Mouse (Mus musculus) lung, postnatal 0 days (tissue): ENCODE data around the gene Cenpl. TPM values are rescaled to one million over a fixed set of nuclear protein-coding genes. Genes with fewer than 3 reads are reported as not detected.

Experiments used
- ATAC-seq: fragments of 200-750 bp; cut with Nextera tagmentation; 2 replicates; pipeline ENCODE4 v1.8.0; 2017; ENCODE audit warnings: moderate library complexity
- DNase-seq: peaks from one replicate; pipeline ENCODE4 v3.0.0-alpha.2; 2016; ENCODE audit warnings: low spot score
- H3K27ac ChIP-seq: fragments of 300-500 bp; sonication (generic); 2 replicates; pipeline ENCODE4 v1.5.1; 2014; ENCODE audit warnings: antibody characterized with exemption, mild to moderate bottlenecking, low read length, mixed read lengths
- H3K27me3 ChIP-seq: fragments of 300-500 bp; sonication (generic); replicated peaks from 2 replicates; pipeline ENCODE4 v1.6.1; 2014; ENCODE audit warnings: low read length, mixed read lengths; ENCODE audit not compliant: insufficient read depth
- H3K36me3 ChIP-seq: fragments of 300-500 bp; sonication (generic); 2 replicates; pipeline ENCODE4 v1.6.1; 2014; ENCODE audit warnings: low read length, mixed read lengths; ENCODE audit not compliant: insufficient read depth
- H3K4me1 ChIP-seq: fragments of 300-500 bp; sonication (generic); 2 replicates; pipeline ENCODE4 v1.6.1; 2014; ENCODE audit warnings: antibody characterized with exemption, low read depth, low read length, mixed read lengths; ENCODE audit not compliant: insufficient read depth
- H3K4me2 ChIP-seq: fragments of 300-500 bp; sonication (generic); replicated peaks from 2 replicates; pipeline ENCODE4 v1.6.1; 2014; ENCODE audit warnings: low read depth, mild to moderate bottlenecking, low read length, moderate library complexity, mixed read lengths
- H3K4me3 ChIP-seq: fragments of 300-500 bp; sonication (generic); 2 replicates; pipeline ENCODE4 v1.5.1; 2014; ENCODE audit warnings: low read depth, low read length
- H3K9ac ChIP-seq: fragments of 300-500 bp; sonication (generic); replicated peaks from 2 replicates; pipeline ENCODE4 v1.6.1; 2014; ENCODE audit warnings: low read depth, mild to moderate bottlenecking
- H3K9me3 ChIP-seq: fragments of 300-500 bp; sonication (generic); 2 replicates; pipeline ENCODE4 v1.6.1; 2016; ENCODE audit warnings: low read length, mixed read lengths
- CTCF ChIP-seq: IDR thresholded peaks from 2 replicates; pipeline ENCODE4 v1.5.1; 2016; ENCODE audit warnings: antibody characterized with exemption, mild to moderate bottlenecking
- EP300 ChIP-seq: IDR thresholded peaks from 2 replicates; pipeline ENCODE4 v1.6.1; 2016; ENCODE audit warnings: antibody characterized with exemption, mild to moderate bottlenecking, control low read depth
- WGBS: fragments of 180-500 bp; shearing (Covaris S2); extraction: QIAGEN DNeasy Blood & Tissue Kit; methylation state at CpG from one replicate; pipeline ENCODE4 v1.1.7; 2014; 5-methylcytosine and 5-hydroxymethylcytosine counted together
- polyA plus RNA-seq: library from polyadenylated mRNA; unstranded; fragments of >200 nt; fragmentation: Nextera tagmentation; extraction: Ambion mirVana; gene quantifications from 2 replicates; pipeline ENCODE4 v1.2.1, GENCODE M21; 2015

Cenpl gene
- polyA plus RNA-seq, 1 experiment from 2014 or later, result 4.5 TPM

DNA sequence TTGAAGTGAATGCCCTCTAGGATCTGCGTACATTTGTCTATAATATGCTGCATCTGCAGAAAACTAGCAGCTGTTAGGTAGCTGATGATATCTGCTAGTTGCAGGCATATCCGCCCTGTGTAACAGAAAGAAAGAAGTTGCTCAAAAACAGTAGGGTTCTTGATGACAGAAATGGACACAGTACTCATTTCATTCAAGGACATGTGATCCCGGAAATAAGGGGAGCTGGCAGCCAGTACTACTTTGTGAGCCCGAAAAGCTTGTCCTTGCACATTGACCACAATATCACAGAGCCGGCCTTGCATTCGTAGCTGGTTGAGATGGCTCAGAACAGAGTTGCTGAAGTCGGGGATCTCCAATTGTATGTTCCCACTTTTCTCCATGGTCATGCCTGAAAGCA is 38.2 kb upstream of the Cenpl start:
- H3K4me3 ChIP-seq, result no peak overlapping the region
- H3K36me3 ChIP-seq, result 0 out of 2 replicates have a peak, but pooled peaks cover 3% of the 10 kb centered on the region
- 91% methylated on average over 7 of the region's 7 CpGs for WGBS
- peaks cover 12% of the 10 kb centered on the region; the same call in 1 of the 2 replicates for H3K4me1 ChIP-seq
- DNase-seq (no peak), ATAC-seq (no peak)
- H3K9me3 ChIP-seq, result no peaks in the 10 kb centered on the region
- H3K27ac ChIP-seq, result no peak overlapping the region
- H3K4me2 ChIP-seq, result no peak overlapping the region
- H3K27me3 ChIP-seq, result no peaks in the 10 kb centered on the region
- no peak overlapping the region for H3K9ac ChIP-seq
- TF ChIP-seq CTCF (no peak), EP300 (no peak)

- 1% methylated on average over 21 of the region's 21 CpGs for WGBS
These were observed 36.6 kb upstream of the Cenpl start for GRCm38 (mm10) chr1:161033856-161034434.

GRCm38 (mm10) chr1:161034435-161035280 is 35.9 kb upstream of the Cenpl start, which contains the start of gene Zbtb37:
Gene Zbtb37, minus strand, starts transcription at chr1:161034849.
- DNase-seq (peak; percentile 100), ATAC-seq (peak; percentile 94)
- H3K4me3 ChIP-seq, result peak within 1 kb of the TSS; percentile 74
- no peak for TF ChIP-seq EP300
- TF ChIP-seq CTCF, result no peak
- peak within 1 kb of the TSS; percentile 90 for H3K27ac ChIP-seq
- WGBS, result under 1% methylated on average over 57 of the region's 76 CpGs
- H3K4me1 ChIP-seq, result peaks cover 12% of the 10 kb centered on the region; the same call in 1 of the 2 replicates
- peaks cover 6% of the 10 kb centered on the region; the same call in 1 of the 2 replicates for H3K36me3 ChIP-seq
- H3K27me3 ChIP-seq, result no peaks in the 10 kb centered on the region
- H3K4me2 ChIP-seq, result peak within 1 kb of the TSS; percentile 78
- no peaks in the 10 kb centered on the region for H3K9me3 ChIP-seq
- H3K9ac ChIP-seq, result peak within 1 kb of the TSS; percentile 78

More at GRCm38 (mm10) chr1:161033856-161034434, 36.6 kb upstream of the Cenpl start:
- peaks cover 12% of the 10 kb centered on the region; the same call in 1 of the 2 replicates for H3K4me1 ChIP-seq
- DNase-seq (no peak), ATAC-seq (no peak)
- H3K27ac ChIP-seq, result peak overlapping the region; percentile 90
- no peaks in the 10 kb centered on the region for H3K27me3 ChIP-seq
- H3K4me3 ChIP-seq, result peak overlapping the region; percentile 74
- H3K4me2 ChIP-seq, result peak overlapping the region; percentile 63
- H3K36me3 ChIP-seq, result peaks cover 6% of the 10 kb centered on the region; the same call in 1 of the 2 replicates
- no peaks in the 10 kb centered on the region for H3K9me3 ChIP-seq
- peak overlapping the region; percentile 78 for H3K9ac ChIP-seq
- TF ChIP-seq EP300, result no peak
- TF ChIP-seq CTCF, result no peak

GRCm38 (mm10) chr1:161035281-161035785 is 35.2 kb upstream of the Cenpl start:
- ATAC-seq (peak; percentile 31), DNase-seq (peak; percentile 69)
- TF ChIP-seq EP300 (no peak), CTCF (no peak)
- Histone ChIP-seq H3K27ac (peak overlapping the region; percentile 90), H3K9ac (peak overlapping the region; percentile 78), H3K36me3 (peaks cover 6% of the 10 kb centered on the region; the same call in 1 of the 2 replicates), H3K4me2 (peak overlapping the region; percentile 78), H3K9me3 (no peaks in the 10 kb centered on the region), H3K4me3 (peak overlapping the region; percentile 74), H3K27me3 (no peaks in the 10 kb centered on the region), H3K4me1 (peaks cover 12% of the 10 kb centered on the region; the same call in 1 of the 2 replicates)
- WGBS, result 0% methylated on average over 14 of the region's 14 CpGs

DNA sequence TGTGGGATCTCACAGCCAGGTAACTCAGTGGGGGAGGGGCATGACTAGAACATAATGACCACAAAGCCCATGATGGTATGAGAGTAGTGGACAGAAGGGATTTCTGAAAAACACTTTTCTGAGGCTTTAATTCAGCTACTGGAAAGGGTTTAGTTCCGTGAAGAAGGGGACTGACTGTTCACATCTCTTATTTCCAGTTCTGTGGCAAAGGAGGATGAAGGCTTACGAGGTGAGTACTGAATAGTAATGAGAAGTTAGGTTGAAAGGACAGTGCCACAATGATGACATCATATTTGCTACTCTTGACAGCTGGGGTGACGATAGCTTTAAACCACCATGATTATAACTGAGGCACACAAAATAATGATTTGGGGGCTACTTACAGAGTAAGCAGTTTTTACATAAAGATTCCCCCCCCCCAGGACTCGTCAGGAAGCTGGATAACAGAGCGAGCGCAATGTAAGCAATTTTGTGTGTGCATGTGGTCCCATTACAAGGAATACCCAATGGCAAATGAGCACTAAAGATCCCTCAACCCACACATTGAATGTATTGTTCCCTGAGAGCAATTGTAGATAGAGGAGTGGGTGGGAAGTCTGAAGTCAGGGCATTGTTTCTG is 34.6 kb upstream of the Cenpl start:
- peak overlapping the region; percentile 78 for H3K9ac ChIP-seq
- peaks cover 12% of the 10 kb centered on the region; the same call in 1 of the 2 replicates for H3K4me1 ChIP-seq
- TF ChIP-seq EP300, result no peak
- TF ChIP-seq CTCF, result no peak
- peak; percentile 28 for DNase-seq
- no peak for ATAC-seq
- peak overlapping the region; percentile 90 for H3K27ac ChIP-seq
- H3K36me3 ChIP-seq, result peaks cover 6% of the 10 kb centered on the region; the same call in 1 of the 2 replicates
- H3K9me3 ChIP-seq, result no peaks in the 10 kb centered on the region
- no peaks in the 10 kb centered on the region for H3K27me3 ChIP-seq
- peak overlapping the region; percentile 74 for H3K4me3 ChIP-seq
- 1% methylated on average over 6 of the region's 6 CpGs for WGBS
- peak overlapping the region; percentile 78 for H3K4me2 ChIP-seq
